Comparison of ENCODE assay signal across 8 mouse cellular contexts in genomic region chr12:28649141-28650110, GRCm38 (mm10). TPM values are rescaled to one million over a fixed set of nuclear protein-coding genes. Genes with fewer than 3 reads are reported as not detected.
A peak's percentile ranks its signal among the peaks of the same experiment; 100 is the strongest.
DNase-seq lines count a peak whose midpoint lies in the region; ATAC-seq lines count a peak whose summit lies in the region.

Gene Rnaseh1 (plus strand): TSS chr12:28649602.

- ATAC-seq in embryonic facial prominence, embryonic 12.5 days (ENCODE audit: insufficient number of reproducible peaks, insufficient read depth, low FRiP score, low TSS enrichment): peak; percentile 84
- ATAC-seq in midbrain, embryonic 12.5 days (ENCODE audit: low FRiP score, low read depth): peak; percentile 96

- peaks cover 6% of the 10 kb centered on the region for H3K36me3 ChIP-seq in embryonic facial prominence, embryonic 12.5 days
- peaks cover 23% of the 10 kb centered on the region for H3K36me3 ChIP-seq in limb, embryonic 10.5 days
- peaks cover 13% of the 10 kb centered on the region for H3K36me3 ChIP-seq in midbrain, embryonic 12.5 days

- no peaks in the 10 kb centered on the region for H3K9me3 ChIP-seq in embryonic facial prominence, embryonic 12.5 days
- H3K9me3 ChIP-seq in limb, embryonic 10.5 days (replicated peaks): no peaks in the 10 kb centered on the region
- H3K9me3 ChIP-seq in midbrain, embryonic 12.5 days: no peaks in the 10 kb centered on the region

- H3K4me2 ChIP-seq in embryonic facial prominence, embryonic 12.5 days (replicated peaks): peak within 1 kb of the TSS; percentile 68
- H3K4me2 ChIP-seq in midbrain, embryonic 12.5 days (replicated peaks): peak within 1 kb of the TSS; percentile 69

- peak within 1 kb of the TSS; percentile 67; the same call in 1 of the 2 replicates for H3K27ac ChIP-seq in embryonic facial prominence, embryonic 12.5 days
- H3K27ac ChIP-seq in limb, embryonic 10.5 days: peak within 1 kb of the TSS; percentile 85
- H3K27ac ChIP-seq in midbrain, embryonic 12.5 days (replicated peaks): peak within 1 kb of the TSS; percentile 73

- H3K9ac ChIP-seq in embryonic facial prominence, embryonic 12.5 days: peak within 1 kb of the TSS; percentile 78
- H3K9ac ChIP-seq in midbrain, embryonic 12.5 days (replicated peaks): peak within 1 kb of the TSS; percentile 78

- H3K27me3 ChIP-seq in embryonic facial prominence, embryonic 12.5 days: no peaks in the 10 kb centered on the region
- H3K27me3 ChIP-seq in limb, embryonic 10.5 days (ENCODE audit: low read depth, poor library complexity, severe bottlenecking): no peaks in the 10 kb centered on the region; the same call in 1 of the 2 replicates
- H3K27me3 ChIP-seq in midbrain, embryonic 12.5 days: no peaks in the 10 kb centered on the region

- H3K4me3 ChIP-seq in embryonic facial prominence, embryonic 12.5 days: peak within 1 kb of the TSS; percentile 93
- peak within 1 kb of the TSS; percentile 82 for H3K4me3 ChIP-seq in limb, embryonic 10.5 days
- peak within 1 kb of the TSS; percentile 89 for H3K4me3 ChIP-seq in midbrain, embryonic 12.5 days

- peak; percentile 94 for DNase-seq in 3134 (ENCODE audit: extremely low read depth, insufficient read length, low spot score)
- DNase-seq in adrenal gland, postnatal 36 days: peak; percentile 92 to 95
- peak; percentile 99 for DNase-seq in heart, adult 11 months
- DNase-seq in kidney, adult 18-20 months: peak; percentile 92
- DNase-seq in limb, embryonic 10.5 days (ENCODE audit: low spot score): peak; percentile 92
- peak; percentile 67 for DNase-seq in skeletal muscle tissue, adult 2 months (ENCODE audit: low read depth, low spot score)

- peaks cover 4% of the 10 kb centered on the region; the same call in 1 of the 2 replicates for H3K4me1 ChIP-seq in embryonic facial prominence, embryonic 12.5 days
- H3K4me1 ChIP-seq in limb, embryonic 10.5 days: peaks cover 11% of the 10 kb centered on the region
- H3K4me1 ChIP-seq in midbrain, embryonic 12.5 days: peaks cover 8% of the 10 kb centered on the region

- WGBS in embryonic facial prominence, embryonic 12.5 days: 2% methylated on average over 52 of the region's 52 CpGs
- WGBS in limb, embryonic 10.5 days: 2% methylated on average over 52 of the region's 52 CpGs
- 2% methylated on average over 52 of the region's 52 CpGs for WGBS in midbrain, embryonic 12.5 days

RNA-seq across cellular contexts. Expression of gene Rnaseh1, which starts in this region (rescaled TPM):
- total RNA-seq in adrenal gland, postnatal 36 days (2021): 10 to 100 TPM; 13.8 to 16.7 TPM
- polyA plus RNA-seq in embryonic facial prominence, embryonic 12.5 days (2016; fragmentation: Nextera tagmentation; extraction: Ambion mirVana): 30.3 and 30.7 TPM in 2 replicates
- polyA plus RNA-seq in limb, embryonic 10.5 days (2016; fragmentation: Nextera tagmentation; extraction: Ambion mirVana): 38.5 and 38.8 TPM in 2 replicates
- 29.4 and 31.1 TPM in 2 replicates for polyA plus RNA-seq in midbrain, embryonic 12.5 days (2016; fragmentation: Nextera tagmentation; extraction: Ambion mirVana)

Comparison
In these comparisons a context has a peak if more than half of its experiments do, and no peak if none do; other contexts are left out.
1. Peak in every context shown above with its lines: DNase-seq, ATAC-seq, H3K4me3 ChIP-seq and H3K27ac ChIP-seq.